Mouse (Mus musculus) layer of hippocampus, postnatal 10 days (tissue): ENCODE results near the gene Yy1. TPM values are rescaled to one million over a fixed set of nuclear protein-coding genes. Genes with fewer than 3 reads are reported as not detected.

Experiments
- DNase-seq, 2 experiments: peaks; one replicate each; pipeline ENCODE4 v3.0.0; 2021; ENCODE audit warnings: low spot score in 2 of 2
- long read RNA-seq: library from polyadenylated mRNA; stranded (forward); transcript quantifications from one replicate; pipeline ENCODE4 v2.0.0, GENCODE M21; 2023
- total RNA-seq, 2 experiments: library from RNA; stranded (reverse); gene quantifications; 2 replicates each; pipeline ENCODE4 v1.2.3; 2021

Yy1 gene
- 10 to 100 TPM; 53.5 to 54.5 TPM for total RNA-seq
- long read RNA-seq, full-length matches to known transcripts = 6 of 21 reads
- long read RNA-seq, partial matches to known transcripts = 0 of 21 reads
- long read RNA-seq, other reads (novel, unspliced or antisense) = 15 of 21 reads

DNA sequence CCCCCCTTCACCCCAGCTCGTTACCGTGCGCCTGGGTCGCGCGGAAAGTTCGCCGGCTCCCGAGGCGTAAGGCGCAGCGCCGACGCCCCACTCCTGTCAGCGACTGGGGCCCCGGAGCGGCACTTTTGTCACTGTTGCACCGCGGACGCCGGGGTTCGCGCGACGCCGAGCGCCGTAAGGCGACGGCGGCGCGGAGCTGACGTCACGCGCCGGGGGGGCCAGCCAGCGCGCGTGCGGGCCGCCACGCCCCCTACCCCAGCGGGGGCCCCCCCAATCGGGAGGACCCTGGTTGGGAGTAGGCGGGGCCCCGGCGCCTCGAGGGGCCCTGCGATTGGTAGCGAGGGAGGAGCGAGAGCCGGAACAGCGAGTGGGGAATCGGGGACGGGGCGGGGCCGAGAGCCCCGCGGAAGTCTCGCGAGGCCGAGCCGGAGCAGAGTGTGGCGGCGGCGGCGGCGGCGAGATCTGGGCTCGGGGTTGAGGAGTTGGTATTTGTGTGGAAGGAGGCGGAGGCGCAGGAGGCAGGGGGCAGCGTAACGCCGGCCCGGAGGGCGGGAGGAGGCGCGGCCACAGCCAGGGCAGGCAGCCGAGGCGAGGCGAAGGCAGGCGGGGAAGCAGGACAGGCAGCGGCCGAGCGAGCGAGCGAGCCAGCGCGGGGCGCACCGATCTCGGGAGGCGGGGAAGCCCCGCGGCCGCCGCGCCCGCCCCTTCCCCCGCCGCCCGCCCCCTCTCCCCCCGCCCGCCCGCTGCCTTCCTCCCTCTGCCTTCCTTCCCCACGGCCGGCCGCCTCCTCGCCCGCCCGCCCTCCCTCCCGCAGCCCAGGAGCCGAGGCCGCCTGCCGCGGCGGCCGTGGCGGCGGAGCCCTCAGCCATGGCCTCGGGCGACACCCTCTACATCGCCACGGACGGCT, at the start of gene Yy1:
Yy1 (plus strand) TSS at position 428 of the 907 bp plus-strand sequence.
- DNase-seq = peak; percentile 97 to 98

- peak in 1 of 2 experiments; percentile 0 for DNase-seq
Observed at GRCm38 (mm10) chr12:108745990-108746389, 46.8 kb upstream of the Yy1 start.

DNA sequence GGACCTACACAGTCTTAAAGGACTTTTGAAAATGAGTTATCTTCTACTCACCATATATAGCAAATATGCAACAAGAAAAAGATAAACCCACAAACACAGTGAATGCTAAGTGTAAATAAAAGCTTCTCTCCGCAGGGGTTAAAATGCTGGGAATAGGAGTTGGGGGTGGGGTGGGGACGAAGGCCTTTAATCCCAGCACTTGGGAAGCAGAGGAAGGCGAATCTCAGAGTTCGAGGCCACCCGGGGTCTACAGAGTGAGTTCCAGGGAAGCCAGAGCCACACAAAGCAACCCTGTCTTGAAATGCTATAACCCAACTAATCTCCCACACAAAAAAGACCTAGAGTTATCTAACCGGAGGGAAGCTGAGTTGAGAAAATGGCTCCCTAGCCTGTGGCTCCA, 43.8 kb upstream of the Yy1 start:
- DNase-seq = no peak

DNA sequence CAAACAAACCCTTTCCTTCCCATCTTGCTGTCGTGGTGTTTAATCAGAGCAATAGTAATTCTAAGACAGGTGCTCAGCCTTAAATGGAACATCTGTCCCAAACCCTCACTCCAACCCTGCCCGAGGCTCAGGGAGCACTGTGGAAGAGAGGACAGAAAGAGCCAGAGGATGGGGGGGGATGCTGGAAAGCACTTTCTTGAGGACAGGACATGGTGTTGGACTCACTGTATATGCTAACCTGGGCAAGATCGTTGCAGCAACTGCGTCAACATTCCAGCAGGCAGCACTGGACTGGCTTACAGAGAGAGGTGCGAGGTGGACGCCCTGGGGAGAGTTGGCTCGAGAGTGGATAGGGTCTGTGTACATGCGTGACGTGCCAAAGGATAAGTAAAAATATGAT, 43.3 kb upstream of the Yy1 start:
- DNase-seq = no peak

GRCm38 (mm10) chr12:108750226-108750625, 42.5 kb upstream of the Yy1 start:
- no peak for DNase-seq

- no peak for DNase-seq
Observed at GRCm38 (mm10) chr12:108751790-108752189, 41.0 kb upstream of the Yy1 start.

- DNase-seq = no peak
Observed at GRCm38 (mm10) chr12:108755141-108755540, 37.6 kb upstream of the Yy1 start.

GRCm38 (mm10) chr12:108756611-108757010, 36.2 kb upstream of the Yy1 start:
- no peak for DNase-seq

DNA sequence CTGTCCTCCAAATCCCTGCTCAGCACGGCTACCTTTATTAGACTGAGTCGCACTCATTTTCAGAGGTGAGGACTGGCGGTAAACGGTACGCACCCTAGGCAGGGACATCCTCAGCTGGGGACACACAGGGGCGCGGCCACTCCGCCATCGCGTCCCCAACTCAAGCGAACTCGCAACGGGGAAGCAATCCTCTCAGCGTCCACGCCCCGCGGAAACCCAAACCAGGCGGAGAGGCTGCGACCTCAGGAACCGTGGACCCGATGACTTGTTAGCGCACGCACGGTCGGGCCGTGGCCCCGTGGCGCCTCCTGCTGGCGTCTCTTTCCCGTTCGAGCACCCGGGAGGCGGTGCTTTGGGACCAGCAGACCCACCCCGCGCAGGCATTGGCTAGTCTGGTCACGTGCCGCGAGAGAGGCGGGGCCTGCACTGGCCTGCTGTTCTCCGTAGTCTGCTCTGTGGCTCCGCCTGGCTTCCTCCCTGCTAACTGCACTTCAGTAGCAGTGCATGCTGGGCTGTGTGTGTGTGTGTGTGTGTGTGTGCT, 35.0 kb upstream of the Yy1 start:
- peak; percentile 99 for DNase-seq

- DNase-seq = no peak
Observed at GRCm38 (mm10) chr12:108758273-108758672, 34.5 kb upstream of the Yy1 start.

DNA sequence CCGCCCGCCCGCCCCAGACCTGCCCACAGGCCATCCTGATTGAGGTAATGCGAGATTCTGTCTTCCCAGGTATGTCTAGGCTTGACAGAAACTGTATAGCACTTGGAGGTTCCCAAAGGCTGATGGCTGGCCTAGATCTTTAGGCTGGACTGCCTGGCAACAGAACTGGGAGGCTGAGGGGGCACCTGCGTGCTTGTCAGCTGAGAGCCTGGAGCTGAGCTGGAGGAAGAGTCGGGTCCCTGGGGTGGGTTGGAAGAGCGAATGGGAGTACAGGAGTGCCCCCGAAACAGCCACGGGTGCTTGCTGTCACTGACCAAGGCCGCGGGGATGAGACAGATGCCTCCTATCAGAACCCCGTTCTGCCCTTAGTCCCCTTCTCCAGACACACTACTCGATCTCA, 34.1 kb upstream of the Yy1 start:
- no peak for DNase-seq

GRCm38 (mm10) chr12:108759266-108759665, 33.5 kb upstream of the Yy1 start:
- DNase-seq = no peak

GRCm38 (mm10) chr12:108760016-108760415, 32.8 kb upstream of the Yy1 start:
- no peak for DNase-seq

DNA sequence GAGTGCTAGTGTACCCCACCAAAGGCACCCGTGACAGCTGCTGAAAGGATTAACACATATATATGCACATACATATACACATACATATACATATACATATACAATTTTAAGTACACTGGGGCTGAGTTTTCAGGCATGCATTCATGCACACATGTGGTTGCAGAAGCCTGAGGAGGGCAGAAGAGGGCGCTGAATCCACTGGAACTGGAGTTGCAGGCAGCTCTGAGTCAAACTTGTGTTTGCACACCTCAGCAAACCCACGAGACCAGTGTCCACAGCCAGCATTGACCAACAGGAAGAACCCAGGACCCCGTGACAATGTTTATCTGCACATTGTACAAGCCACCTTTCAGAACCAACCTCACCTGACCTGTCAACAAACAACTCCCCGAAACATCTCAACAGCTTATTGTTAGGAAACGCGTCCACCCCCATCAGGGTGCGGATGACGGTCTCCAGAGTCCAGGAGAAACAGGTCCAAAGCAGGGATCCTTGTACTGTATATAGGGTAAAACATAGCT, 32.2 kb upstream of the Yy1 start:
- no peak for DNase-seq

GRCm38 (mm10) chr12:108761209-108761608, 31.6 kb upstream of the Yy1 start:
- no peak for DNase-seq

DNA sequence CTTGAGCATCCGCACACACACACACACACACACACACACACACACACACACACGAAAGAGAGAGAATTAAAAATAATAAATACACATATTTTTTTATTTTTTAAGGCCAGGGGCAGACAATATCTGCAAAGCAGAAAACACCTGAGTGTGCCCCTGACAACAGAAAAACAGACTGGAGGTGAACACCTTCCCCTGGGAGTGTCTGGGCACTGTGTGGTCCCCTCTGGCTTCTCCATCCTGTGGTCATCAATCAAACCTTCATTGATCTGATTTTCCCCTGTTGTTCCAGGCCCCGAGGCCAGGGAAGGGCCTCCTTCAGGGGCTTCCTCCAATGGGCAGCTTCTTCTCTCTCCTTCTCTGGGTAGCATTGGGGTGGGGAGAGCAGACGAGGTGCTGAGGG, 31.1 kb upstream of the Yy1 start:
- DNase-seq = no peak

- DNase-seq = no peak
Observed at GRCm38 (mm10) chr12:108763057-108763796, 29.5 kb upstream of the Yy1 start.

DNA sequence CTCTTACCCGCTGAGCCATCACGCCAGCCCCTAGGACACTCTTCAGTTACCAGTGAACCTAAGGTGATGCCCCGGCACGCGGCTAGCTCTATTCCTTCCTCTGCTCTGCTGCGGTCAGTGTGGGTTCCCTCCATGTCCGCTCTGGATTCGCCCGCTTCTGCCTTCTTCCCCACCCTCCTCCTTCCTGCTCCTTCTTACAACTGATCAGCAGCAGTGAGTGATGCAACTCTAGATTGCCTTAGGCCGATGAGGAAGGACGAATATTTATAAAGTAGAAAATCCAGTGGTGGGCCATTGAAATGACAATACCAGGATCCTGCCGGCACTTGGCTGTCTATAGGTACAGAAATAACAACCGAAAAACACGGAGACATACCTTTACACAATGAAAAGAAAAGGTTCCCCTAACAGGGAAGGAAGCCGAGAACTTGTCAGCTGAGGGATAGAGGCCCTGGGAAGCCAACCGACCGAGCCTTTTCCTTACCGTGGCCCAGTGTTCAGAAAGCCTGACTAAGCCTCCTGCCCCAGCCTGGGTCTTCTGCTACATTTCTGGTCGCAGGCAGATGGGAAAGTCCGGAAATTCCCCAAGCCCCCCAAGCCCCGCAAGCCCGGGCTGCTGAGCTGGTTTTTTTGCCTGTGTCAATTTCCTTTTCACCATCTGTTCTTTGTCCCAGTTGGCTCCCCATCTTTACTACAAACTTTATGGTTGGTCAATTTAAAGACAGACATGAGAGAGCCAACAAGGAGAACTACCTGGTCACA, 27.7 kb upstream of the Yy1 start:
- no peak for DNase-seq

DNA sequence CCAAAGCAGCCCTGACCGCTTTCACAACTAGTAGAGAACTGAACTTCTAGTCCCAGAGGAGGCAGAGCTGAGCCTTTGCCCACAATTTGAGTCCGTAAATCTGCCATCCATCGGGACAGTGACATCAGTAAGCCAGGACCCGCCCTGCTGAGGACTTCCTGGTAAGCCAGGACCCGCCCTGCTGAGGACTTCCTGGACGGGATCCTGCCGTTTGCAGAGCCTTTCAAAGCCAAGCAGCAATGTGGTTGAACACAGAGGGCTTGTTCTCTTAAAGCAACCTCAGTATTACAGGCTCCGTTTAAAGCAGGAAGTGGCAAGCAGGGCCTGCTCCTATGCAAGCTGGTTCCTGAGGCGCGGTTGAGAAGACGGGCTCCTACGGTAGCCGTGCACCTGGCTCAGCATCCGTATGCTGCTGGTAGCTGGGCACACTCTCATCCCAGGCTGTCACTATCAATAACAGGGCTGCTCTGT, 27.0 kb upstream of the Yy1 start:
- peak in 1 of 2 experiments; percentile 31 for DNase-seq

GRCm38 (mm10) chr12:108766316-108766715, 26.5 kb upstream of the Yy1 start:
- DNase-seq = no peak

DNA sequence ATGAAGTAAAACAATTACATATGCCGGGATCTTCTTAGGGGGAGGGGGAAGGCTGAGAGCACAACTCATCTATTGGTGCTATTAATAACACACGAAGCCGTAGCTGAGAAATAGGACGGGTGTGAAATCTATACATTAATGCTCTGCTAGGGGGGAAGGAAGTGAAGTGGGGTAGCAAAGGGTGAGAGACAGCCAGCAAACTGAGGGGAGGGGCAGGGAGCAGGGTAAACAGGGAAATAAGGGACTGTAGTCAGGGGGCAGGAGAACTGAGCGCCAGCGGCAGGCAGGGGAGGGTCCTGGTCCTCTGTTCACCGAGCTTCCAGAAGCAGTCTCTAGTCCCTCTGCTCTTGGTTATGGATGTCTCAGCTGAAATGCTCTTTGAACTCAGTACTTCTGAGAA, 25.9 kb upstream of the Yy1 start:
- no peak for DNase-seq
